Mouse (Mus musculus) urinary bladder, adult 18-20 months (tissue): ENCODE data around the gene Rps19bp1.

Experiments used
- DNase-seq, 2 experiments: peaks; one replicate each; pipeline ENCODE4 v3.0.0; 2022; ENCODE audit warnings: low spot score in 2 of 2, mixed read lengths in 2 of 2

The Rps19bp1 gene

DNA sequence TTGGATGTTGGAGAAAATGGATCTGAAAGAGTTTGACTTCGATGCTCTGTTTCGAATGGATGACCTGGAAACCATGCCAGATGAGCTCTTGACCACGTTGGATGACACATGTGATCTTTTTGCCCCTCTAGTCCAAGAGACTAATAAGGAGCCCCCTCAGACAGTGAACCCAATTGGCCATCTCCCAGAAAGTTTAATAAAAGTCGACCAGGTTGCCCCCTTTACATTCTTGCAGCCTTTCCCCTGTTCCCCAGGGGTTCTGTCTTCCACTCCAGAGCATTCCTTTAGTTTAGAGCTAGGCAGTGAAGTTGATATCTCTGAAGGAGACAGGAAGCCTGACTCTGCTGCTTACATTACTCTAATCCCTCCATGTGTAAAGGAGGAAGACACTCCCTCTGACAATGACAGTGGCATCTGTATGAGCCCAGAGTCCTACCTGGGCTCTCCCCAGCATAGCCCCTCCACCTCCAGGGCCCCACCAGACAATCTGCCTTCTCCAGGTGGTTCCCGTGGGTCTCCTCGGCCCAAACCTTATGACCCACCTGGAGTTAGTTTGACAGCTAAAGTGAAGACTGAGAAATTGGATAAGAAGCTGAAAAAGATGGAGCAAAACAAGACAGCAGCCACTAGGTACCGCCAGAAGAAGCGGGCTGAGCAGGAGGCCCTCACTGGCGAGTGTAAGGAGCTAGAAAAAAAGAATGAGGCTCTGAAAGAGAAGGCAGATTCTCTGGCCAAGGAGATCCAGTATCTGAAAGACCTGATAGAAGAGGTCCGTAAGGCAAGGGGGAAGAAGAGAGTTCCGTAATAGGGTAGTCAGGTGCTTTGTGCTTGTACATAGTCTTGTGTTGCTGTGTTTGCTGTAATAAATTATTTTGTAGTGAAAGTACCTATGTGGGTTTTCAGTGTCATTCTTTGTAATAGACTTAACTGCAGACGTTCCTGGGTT lies 7.2 kb downstream of the Rps19bp1 start:
- DNase-seq, result no peak

DNA sequence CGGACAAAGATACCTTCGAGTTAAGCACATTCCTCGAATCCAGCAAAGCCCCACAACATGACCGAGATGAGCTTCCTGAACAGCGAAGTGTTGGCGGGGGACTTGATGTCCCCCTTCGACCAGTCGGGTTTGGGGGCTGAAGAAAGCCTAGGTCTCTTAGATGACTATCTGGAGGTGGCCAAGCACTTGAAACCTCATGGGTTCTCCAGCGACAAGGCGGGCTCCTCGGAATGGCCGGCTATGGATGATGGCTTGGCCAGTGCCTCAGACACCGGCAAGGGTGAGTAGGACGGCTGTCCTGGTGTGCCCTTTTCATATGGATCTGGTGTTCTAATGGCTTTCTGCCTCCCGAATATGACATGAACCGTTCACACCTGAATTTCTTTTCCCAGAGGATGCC lies 7.9 kb downstream of the Rps19bp1 start:
- no peak for DNase-seq

DNA sequence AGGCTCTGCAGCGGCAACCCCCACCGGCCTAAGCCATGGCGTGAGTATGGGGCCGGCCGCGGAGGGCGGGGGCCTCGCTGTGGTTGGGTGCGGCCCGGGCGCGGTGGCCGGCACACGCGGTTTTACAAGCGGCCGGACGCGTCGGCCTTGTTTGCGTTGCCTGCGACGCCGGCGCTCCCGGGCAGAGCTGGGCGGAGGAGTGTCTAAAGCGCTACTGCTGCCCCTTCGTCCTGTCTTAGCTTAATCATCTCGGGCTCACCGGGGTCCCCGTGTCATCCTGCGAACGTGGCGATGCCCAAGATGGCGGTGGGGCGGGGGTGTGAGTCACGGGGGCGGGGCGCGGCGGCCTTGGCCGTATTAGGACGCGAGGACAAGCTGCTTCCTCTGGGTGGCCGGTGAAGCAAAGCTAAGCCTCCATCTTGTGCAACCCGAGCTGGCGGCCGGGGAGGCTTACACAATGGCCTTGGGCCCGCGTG lies 8.4 kb downstream of the Rps19bp1 start:
- peak in 1 of 2 experiments; percentile 73 for DNase-seq

DNA sequence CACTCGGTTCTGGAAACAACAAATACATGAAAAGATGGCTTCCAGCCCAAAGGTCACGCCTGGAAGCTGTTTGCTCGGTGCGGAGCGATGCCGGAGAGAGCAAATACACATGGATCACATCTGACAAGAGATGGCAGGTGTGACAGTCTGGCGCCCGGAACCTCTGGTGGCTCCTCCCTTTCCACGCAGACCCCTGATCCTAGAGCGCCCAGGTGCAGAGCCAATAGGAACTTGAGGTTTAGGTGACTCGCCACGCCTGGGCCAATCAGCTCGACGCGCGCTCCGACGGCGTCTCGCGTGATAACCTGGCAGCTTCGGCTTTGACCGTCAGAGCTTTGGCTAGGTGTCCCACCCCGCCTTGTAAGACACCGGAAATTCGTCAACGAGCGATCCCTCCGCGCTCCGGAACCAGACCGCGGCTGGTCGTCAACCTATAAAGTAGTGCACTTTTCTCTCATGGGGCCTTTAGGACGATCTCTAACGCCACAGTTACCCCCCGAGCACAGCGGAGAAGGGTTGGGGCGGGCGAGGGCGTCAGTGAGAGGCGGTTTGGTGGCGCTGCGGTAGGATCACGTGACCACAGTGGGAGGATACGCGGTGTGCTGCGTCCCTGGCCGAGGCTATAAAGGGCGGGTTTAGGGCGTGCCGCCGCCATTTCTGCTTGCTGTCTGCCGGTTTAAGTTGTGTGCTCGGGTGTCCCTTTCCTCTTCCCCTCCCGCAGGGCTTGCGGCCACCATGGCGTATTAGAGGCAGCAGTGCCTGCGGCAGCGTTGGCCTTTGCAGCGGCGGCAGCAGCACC lies 9.1 kb downstream of the Rps19bp1 start, which contains the start of gene Atf4:
Gene Atf4 (plus strand): TSS at position 338 of the 799 bp plus-strand sequence.
- DNase-seq, result peak; percentile 91 to 97

DNA sequence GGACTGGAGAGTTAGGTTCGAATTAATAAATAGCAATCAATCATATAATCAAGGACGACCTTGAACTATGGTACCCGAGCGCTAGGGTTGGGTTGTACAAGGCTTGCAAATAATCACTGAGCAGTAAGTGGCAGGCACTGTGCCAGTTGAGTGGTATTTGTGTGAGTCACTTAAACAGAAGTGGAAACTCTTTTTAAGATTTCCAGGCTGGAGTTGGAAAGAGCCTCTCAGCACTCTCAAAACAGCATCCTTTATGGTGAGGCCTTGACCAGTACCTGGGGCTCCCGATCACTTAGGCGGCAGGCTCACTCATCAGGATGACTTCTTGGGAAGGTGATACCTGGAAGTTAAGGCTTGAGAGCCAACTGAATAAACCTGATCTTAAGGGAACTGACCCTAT lies 9.9 kb downstream of the Rps19bp1 start:
- DNase-seq, result no peak

DNA sequence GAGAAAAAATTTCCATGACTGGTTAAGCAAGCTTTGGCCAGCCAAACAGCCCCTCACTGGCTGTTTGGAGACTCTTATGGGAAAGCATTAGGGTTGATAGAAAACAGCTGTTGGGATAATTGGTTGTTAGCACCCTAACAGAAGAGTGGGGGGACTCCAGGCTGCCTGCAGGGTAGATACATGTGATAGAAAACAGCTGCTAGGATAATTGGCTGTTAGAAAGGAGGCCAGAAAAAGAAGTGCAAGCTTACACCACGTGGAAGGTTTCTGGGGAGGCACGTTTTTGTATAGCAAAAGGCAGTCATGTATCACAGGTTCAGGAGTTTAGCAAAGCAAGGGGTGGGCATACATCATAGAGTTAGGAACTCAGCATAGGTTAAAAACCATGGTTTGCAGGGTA lies 10.6 kb downstream of the Rps19bp1 start:
- DNase-seq, result no peak

DNA sequence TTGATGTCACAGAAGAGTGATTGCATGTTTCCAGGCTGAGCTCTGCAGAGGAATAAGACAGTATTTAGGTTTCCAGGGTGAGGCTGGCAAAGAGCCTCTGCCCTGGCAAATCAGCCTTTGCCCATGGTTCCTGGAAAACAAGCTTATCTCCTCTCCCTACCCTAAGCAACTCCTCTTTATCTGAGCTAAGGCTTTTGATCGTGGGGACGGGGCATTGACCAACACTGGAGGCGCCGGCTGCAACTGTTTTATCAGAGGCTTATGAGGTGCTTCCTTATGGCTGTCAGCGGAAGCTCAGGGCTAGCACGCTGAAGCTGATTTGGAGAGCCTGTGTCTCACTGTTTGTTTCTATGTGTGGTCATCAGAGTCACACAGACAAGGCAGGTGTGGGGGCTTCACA lies 13.5 kb downstream of the Rps19bp1 start:
- DNase-seq, result no peak

DNA sequence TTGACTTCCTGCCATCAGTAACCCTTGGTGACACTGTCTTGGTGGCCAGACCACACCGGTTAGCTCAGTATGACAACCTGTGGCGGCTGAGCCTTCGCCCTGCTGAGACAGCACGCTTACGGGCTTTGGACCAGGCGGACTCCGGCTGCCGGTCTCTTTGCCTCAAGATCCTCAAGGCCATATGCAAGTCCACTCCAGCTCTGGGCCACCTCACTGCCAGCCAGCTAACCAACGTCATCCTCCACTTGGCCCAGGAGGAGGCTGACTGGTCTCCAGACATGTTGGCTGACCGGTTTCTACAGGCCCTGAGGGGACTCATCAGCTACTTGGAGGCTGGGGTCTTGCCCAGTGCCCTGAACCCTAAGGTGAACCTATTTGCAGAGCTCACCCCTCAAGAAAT lies 14.4 kb downstream of the Rps19bp1 start:
- no peak for DNase-seq

DNA sequence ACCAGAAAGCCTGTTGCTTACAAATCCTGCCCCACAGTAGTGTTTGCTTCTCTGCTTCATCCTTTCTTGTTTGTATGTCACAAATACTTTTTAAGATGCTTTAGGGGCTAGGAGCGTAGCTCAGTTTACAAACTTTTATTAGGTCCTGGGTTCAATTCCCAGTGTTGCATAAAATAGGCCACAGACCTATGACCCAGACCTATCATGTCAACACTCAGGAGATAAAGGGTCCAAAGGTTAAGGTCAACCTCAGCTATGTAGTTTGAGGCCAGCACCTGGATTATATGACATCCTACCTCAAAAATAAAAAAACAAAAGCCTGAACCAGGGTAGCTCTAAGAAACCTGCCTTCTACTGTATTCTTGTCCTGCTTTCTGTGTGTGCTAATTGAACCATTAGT lies 15.5 kb downstream of the Rps19bp1 start:
- DNase-seq, result no peak

DNA sequence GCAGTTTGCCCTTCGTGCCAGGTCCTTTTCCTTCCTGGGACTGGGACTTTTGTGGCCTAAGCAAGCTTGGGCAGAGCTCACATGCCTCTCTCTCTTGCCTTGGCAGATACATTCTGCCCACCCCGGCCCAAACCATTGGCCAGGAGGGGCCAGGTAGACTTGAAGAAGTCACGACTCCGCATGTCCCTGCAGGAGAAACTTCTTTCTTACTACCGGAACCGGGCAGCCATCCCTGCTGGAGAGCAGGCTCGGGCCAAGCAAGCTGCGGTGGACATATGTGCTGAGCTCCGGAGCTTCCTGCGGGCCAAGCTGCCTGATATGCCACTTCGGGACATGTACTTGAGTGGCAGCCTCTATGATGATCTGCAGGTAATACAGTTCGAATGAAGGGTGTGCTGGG lies 16.0 kb downstream of the Rps19bp1 start:
- DNase-seq, result no peak

DNA sequence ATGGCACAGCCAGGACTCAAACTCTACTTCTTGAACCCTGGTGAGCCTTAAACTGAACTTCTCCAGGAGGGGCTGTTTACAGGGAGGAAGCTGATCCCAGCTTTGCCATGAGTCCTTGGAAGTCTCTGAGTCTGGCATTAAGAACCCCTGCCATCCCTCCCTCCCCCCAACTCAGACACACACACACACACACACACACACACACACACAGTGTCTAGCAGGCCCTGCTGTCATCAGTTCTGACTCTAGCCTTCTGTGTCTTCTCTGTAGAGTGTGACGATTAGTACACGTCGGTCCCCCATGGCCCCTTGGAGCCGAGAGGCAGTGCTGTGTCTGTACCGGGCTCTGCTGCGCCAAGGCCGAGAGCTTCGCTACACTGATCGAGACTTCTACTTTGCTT lies 28.6 kb downstream of the Rps19bp1 start, which contains the start of gene AC140267.1:
Gene AC140267.1 (plus strand): TSS at position 301 of the 400 bp plus-strand sequence.
- DNase-seq, result no peak

DNA sequence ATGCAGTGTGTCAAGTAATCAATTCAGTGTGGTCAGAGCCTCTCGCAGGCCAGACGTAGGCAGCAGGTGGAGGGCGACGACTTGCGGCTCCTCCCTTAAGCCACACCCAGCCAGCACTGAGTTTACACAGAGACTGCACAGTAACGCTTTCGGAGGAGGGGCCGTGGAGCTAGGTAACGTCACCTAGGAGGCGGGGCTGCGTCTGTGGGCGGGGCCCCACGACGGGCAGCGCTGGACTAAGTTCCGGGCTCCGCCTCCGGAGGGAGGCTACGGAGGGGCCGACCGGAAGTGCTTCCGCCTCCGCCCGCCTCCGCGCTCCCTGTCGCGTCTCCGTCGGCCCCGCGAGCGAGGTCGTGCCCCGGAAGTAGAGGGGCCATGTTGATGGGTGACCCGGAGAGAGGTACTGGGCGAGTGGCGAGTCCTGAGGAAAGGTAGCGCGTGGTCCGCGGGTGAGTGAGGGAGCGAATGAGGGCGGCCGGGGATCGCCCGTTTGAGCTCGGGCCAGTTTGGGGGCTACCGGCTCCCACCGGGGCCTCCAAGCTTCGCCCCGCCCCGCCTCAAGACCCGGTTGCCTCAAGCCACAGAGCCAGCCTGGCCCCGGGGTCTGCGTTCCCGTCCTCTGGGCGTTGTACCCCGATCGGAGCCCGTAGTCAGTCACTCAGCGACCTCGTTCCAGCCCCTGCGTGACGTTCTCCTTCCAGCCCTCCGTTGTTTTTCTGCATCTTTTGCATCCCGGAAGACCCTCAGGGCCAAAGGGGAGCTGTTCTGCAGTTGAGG lies 30.2 kb downstream of the Rps19bp1 start, which contains the start of gene Mief1:
Gene Mief1 (plus strand): TSS at position 286 of the 777 bp plus-strand sequence.
- DNase-seq, result peak; percentile 97 to 98

DNA sequence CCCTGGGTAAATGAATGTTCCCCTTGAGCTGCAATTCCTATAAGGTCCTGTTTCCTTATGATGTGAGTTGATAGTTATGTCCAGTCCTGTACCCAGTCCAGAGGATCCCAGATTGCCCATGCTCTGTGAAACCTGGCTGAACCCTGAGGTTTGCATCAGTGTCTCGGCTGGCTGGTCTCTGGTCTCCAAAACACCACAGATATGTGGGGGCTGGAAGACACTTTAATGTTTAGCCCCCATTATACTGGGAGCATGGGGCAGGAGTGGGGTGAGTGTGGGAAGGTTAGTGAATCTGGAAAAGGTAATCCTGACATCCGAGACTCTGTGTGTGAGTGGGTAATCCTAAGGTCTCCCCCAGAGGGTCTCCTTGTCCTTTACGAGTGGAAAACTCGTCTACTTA lies 31.1 kb downstream of the Rps19bp1 start:
- no peak for DNase-seq

DNA sequence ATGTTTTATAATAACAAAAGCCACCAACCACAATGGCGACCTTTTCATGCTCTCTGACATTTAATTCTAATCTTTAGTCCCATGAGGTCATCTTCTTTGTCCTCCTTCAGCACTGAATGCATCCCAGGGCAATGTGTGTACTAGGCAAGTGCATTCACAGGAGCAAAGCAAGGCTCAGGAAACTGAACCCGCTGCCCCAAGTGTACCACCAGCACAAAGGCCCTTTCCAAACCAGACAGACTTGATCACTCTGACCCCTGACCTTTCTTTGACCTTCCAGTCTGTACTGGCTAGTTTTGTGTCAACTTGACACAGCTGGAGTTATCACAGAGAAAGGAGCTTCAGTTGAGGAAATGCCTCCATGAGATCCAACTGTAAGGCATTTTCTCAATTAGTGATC lies 31.8 kb downstream of the Rps19bp1 start:
- DNase-seq, result no peak

DNA sequence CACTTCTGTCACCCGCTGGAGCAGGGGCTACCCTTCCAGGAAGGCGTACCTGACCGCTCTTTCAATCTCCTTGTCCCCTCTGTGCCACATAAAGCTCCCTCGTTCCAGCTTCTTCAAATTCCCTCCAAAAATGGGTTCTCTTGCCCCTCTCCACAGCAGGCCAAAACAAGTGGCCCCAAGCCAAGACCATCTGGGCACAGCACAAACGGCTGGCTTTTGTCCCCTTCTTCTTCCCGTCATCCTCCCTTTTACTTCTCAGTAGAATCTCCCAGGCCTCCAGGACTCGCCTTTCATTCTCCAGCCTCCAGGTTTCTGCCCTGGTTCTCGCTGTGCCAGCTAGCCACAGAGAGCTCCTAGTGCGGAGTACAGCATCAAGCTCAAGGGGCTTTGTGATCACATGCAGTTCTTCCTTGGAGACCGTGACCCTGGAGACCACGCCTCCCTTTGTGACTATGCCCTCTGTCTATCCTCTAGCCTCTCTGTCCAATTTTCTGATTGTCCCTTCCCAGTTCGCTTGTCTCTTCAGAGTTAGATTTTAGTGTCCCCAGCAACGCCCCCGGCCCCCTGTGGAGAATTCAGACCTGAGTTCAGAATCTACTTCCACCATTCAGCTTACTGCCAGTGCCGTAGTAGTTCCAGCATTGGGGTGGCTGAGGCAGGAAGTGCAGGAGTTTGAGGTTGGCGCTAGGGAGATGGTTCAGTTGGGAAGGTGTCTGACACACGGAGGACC lies 35.9 kb downstream of the Rps19bp1 start:
- no peak for DNase-seq

DNA sequence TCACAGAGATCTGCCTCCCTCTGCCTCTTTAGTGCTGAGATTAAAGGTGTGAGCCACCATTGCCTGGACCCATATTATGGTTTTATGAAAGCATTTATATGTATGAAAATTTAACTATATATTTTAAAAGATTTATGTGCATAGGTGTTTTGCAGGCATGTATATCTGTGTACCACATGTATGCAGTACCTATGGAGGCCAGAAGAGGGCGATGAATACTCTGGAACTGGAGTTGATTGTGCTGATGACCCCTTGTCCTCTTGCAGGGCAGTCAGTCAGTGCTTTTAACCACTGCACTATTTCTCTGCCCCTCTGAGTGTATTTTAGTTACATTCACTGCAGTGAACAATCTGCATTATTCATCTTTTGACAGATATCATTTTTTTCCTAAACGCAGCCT lies 38.3 kb downstream of the Rps19bp1 start:
- no peak for DNase-seq

DNA sequence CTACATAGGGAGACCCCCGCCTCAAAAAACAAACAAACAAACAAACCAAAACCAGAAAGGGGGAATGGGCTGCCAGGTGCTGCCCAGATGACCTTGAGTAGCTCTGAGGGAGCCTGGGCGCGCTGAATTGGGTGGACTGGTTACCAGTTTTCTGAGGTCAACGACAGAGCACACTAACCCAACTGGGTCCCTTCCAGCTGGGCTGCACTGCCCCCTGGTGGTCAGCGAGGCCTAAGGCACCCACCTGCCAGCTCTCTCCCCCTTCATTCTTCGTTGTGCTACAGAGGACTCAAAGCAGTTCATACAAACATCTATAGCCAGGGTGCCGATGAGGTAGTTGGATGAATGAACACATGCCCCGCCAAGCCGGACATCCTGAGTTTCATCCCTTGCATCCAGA lies 38.9 kb downstream of the Rps19bp1 start:
- DNase-seq, result peak; percentile 57 to 73

DNA sequence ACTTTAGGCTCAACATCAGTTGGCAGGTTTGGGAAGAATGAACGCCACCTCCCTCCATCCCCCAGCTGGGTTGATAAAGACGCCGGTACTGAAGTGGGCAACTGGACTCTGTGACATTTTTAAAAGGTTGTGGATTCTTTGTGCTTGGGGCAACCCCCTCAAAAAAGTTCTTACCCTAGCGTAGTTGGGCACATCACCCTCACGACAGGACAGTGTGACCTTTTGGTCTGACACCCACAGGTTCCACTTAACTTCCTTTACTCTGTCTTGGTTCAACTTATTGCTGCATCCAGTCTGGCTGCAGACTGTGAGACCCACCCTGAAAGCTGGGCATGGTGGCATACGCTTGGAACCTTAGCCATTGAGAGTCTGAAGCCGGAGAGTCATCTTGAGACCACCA lies 40.4 kb downstream of the Rps19bp1 start:
- no peak for DNase-seq

DNA sequence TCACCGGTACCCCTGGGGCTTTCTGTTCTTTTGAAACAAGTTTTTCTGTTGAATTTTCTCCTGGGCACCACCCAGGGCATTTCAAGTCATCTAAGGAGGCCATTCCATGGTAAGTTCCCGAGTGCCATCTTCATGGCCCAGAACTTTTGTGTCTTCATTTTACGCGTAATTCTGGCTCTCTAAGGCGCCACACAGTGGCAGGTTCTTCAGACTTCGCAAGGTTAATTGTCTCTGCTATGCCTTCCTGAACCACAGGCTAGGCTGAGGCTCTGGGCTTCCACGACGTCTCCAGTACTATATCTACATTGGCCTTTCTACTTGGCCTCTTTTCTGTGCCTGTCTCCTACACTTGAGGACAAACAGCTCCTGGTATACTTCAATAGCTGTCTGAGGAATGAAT lies 43.1 kb downstream of the Rps19bp1 start:
- no peak for DNase-seq

DNA sequence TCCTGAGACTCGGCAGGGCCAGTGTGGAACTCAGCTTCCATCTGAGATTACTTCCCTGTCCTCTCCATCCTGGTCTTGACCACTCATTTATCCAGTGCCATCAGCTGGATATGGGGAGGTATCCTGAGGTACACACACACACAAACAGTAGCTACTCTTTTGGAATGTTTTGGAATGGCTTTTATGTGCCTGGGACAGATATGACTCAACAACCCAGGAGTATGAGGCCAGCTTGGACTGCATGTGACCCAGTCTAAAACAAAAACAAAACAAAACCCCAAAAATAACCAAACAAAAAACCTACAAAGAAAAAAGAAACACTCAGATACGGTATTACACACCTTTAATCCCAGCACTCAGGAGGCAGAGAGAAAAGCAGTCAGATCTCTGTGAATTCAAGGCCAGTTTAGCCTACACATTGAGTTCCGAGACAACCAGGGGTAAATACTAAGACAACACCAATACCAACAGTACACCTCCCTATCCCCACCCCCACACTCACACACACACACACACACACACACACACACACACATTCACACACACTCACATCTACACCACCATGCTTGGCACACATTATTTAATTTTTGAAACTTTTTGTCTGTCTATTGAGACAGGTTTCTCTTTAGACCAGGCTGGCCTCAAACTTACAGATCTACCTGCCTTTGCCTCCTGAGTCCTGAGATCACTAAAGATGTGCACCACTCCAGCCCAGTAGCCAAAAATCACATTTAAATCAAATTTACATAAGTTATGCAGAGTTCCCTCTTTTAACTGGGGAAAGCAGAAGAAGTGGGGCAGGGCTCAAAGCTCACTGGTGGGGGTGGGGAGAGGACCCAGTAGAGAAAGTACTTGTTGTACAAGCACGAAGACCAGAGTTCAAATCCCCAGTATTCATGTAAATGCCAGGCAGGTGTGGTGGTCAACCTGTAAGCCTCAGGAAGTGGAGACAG lies 44.1 kb downstream of the Rps19bp1 start:
- DNase-seq, result no peak
